Mouse (Mus musculus) hindbrain, embryonic 16.5 days (tissue): ENCODE data around the gene Cc2d2b. TPM values are rescaled to one million over a fixed set of nuclear protein-coding genes. Genes with fewer than 3 reads are reported as not detected.

ENCODE experiments used
- ATAC-seq: fragments of 200-750 bp; cut with Nextera tagmentation; 2 replicates; pipeline ENCODE4 v1.8.0; 2017; ENCODE audit warnings: moderate TSS enrichment, moderate library complexity
- H3K27ac ChIP-seq: fragments of 300-500 bp; sonication (generic); 2 replicates; pipeline ENCODE4 v1.5.1; 2014; ENCODE audit warnings: low read depth, mild to moderate bottlenecking, control low read depth, low read length, moderate library complexity
- H3K27me3 ChIP-seq: fragments of 300-500 bp; sonication (generic); replicated peaks from 2 replicates; pipeline ENCODE4 v1.6.1; 2014; ENCODE audit warnings: low read length; ENCODE audit not compliant: control insufficient read depth, insufficient read depth
- H3K36me3 ChIP-seq: fragments of 300-500 bp; sonication (generic); 2 replicates; pipeline ENCODE4 v1.6.1; 2014; ENCODE audit warnings: mild to moderate bottlenecking, low read length, moderate library complexity, mixed read lengths; ENCODE audit not compliant: control insufficient read depth, insufficient read depth
- H3K4me1 ChIP-seq: fragments of 300-500 bp; sonication (generic); 2 replicates; pipeline ENCODE4 v1.6.1; 2014; ENCODE audit warnings: low read depth, low read length; ENCODE audit not compliant: control insufficient read depth, insufficient read depth
- H3K4me2 ChIP-seq: fragments of 300-500 bp; sonication (generic); 2 replicates; pipeline ENCODE4 v1.6.1; 2014; ENCODE audit warnings: mild to moderate bottlenecking, low read length, control low read depth, moderate library complexity
- H3K4me3 ChIP-seq: fragments of 300-500 bp; sonication (generic); 2 replicates; pipeline ENCODE4 v1.5.1; 2014; ENCODE audit warnings: mild to moderate bottlenecking, low read length, control low read depth, moderate library complexity
- H3K9ac ChIP-seq: fragments of 300-500 bp; sonication (generic); 2 replicates; pipeline ENCODE4 v1.6.1; 2014; ENCODE audit warnings: low read depth, mild to moderate bottlenecking, control low read depth, low read length, moderate library complexity
- H3K9me3 ChIP-seq: fragments of 300-500 bp; sonication (generic); 2 replicates; pipeline ENCODE4 v1.6.1; 2014; ENCODE audit warnings: mild to moderate bottlenecking, low read length, moderate library complexity; ENCODE audit not compliant: control insufficient read depth
- WGBS: fragments of 180-500 bp; shearing (Covaris S2); extraction: QIAGEN DNeasy Blood & Tissue Kit; methylation state at CpG from one replicate; pipeline ENCODE4 v1.1.7; 2014; 5-methylcytosine and 5-hydroxymethylcytosine counted together
- polyA plus RNA-seq: library from polyadenylated mRNA; unstranded; fragments of >200 nt; fragmentation: Nextera tagmentation; extraction: Ambion mirVana; gene quantifications from 2 replicates; pipeline ENCODE4 v1.2.1, GENCODE M21; 2015

Gene Cc2d2b
- polyA plus RNA-seq, 1 experiment from 2014 or later, result 0.44 TPM

GRCm38 (mm10) chr19:40788004-40788714 lies 39.6 kb downstream of the Cc2d2b start:
- Histone ChIP-seq H3K27me3 (no peaks in the 10 kb centered on the region), H3K4me3 (no peak overlapping the region), H3K36me3 (no peaks in the 10 kb centered on the region), H3K9me3 (no peaks in the 10 kb centered on the region), H3K4me1 (no peaks in the 10 kb centered on the region), H3K4me2 (no peak overlapping the region), H3K27ac (no peak overlapping the region), H3K9ac (no peak overlapping the region)
- ATAC-seq, result no peak
- 74% methylated on average over 14 of the region's 15 CpGs for WGBS

- no peaks in the 10 kb centered on the region for H3K36me3 ChIP-seq
- H3K27me3 ChIP-seq, result no peaks in the 10 kb centered on the region
- H3K9me3 ChIP-seq, result no peaks in the 10 kb centered on the region
- no peak overlapping the region for H3K4me3 ChIP-seq
- no peak for ATAC-seq
- no peaks in the 10 kb centered on the region for H3K4me1 ChIP-seq
- no peak overlapping the region for H3K4me2 ChIP-seq
- H3K27ac ChIP-seq, result no peak overlapping the region
- 80% methylated on average over 2 of the region's 2 CpGs for WGBS
- H3K9ac ChIP-seq, result no peak overlapping the region
Observed at GRCm38 (mm10) chr19:40788715-40789084, 40.1 kb downstream of the Cc2d2b start.

GRCm38 (mm10) chr19:40805176-40805737 lies 56.7 kb downstream of the Cc2d2b start:
- no peak overlapping the region for H3K27ac ChIP-seq
- 43% methylated on average over 7 of the region's 7 CpGs for WGBS
- H3K36me3 ChIP-seq, result no peaks in the 10 kb centered on the region
- no peaks in the 10 kb centered on the region for H3K27me3 ChIP-seq
- ATAC-seq, result no peak
- H3K4me1 ChIP-seq, result no peaks in the 10 kb centered on the region
- H3K9me3 ChIP-seq, result no peaks in the 10 kb centered on the region
- H3K4me2 ChIP-seq, result no peak overlapping the region
- no peak overlapping the region for H3K9ac ChIP-seq
- no peak overlapping the region for H3K4me3 ChIP-seq

GRCm38 (mm10) chr19:40809858-40810257 lies 61.3 kb downstream of the Cc2d2b start:
- ATAC-seq, result no peak

DNA sequence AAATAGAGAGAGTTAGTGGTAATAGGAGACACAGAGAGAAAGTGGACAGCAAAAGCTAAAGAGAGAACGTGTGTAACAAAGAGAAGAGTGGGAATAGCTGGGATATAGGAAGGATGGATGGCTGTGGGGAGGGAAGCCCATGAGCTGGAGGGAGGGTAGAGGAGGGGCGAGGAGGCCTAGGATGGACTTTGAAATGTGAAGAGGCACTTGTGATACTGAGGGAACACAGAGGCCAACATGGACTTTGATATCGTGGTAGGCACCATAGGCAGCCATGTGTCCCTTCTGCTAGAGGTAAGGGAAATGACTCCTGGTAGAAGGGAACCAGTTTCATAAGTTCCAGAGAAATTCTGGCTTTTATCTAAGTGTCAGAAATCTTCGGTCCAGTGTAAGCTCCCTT lies 63.3 kb downstream of the Cc2d2b start:
- no peak overlapping the region for H3K4me3 ChIP-seq
- H3K9ac ChIP-seq, result no peak overlapping the region
- H3K27ac ChIP-seq, result no peak overlapping the region
- 74% methylated on average over 4 of the region's 4 CpGs for WGBS
- ATAC-seq, result no peak
- H3K27me3 ChIP-seq, result no peaks in the 10 kb centered on the region
- H3K4me2 ChIP-seq, result no peak overlapping the region
- H3K36me3 ChIP-seq, result no peaks in the 10 kb centered on the region
- H3K9me3 ChIP-seq, result no peaks in the 10 kb centered on the region
- H3K4me1 ChIP-seq, result no peaks in the 10 kb centered on the region

More at GRCm38 (mm10) chr19:40809858-40810257, 61.3 kb downstream of the Cc2d2b start:
- Histone ChIP-seq H3K9ac (no peak overlapping the region), H3K4me2 (no peak overlapping the region), H3K27ac (no peak overlapping the region), H3K27me3 (no peaks in the 10 kb centered on the region), H3K9me3 (no peaks in the 10 kb centered on the region), H3K4me3 (no peak overlapping the region), H3K36me3 (no peaks in the 10 kb centered on the region), H3K4me1 (no peaks in the 10 kb centered on the region)
- 74% methylated on average over 7 of the region's 7 CpGs for WGBS

DNA sequence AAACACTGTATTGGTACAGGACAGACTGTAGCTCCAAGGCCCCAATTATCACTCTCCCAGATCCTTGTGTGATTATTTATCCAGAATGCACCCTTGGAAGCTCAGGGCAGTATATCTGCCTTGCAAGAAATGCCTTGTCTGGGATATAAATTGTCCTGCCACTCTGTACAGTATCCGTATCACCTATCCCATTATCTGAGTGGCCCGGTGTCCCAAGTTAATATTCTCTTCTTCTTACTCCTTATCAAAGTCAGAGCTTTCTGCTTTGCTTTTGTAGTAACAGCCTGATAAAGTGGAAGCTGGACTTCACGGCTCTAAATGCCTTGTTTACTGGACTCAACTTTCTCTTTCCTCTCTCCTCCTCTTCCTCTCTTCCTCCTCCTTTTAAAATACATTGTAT lies 64.2 kb downstream of the Cc2d2b start:
- no peak for ATAC-seq
- no peaks in the 10 kb centered on the region for H3K9me3 ChIP-seq
- no peak overlapping the region for H3K4me2 ChIP-seq
- H3K27me3 ChIP-seq, result no peaks in the 10 kb centered on the region
- no peaks in the 10 kb centered on the region for H3K4me1 ChIP-seq
- 83% methylated on average over 3 of the region's 3 CpGs for WGBS
- no peak overlapping the region for H3K27ac ChIP-seq
- H3K9ac ChIP-seq, result no peak overlapping the region
- no peak overlapping the region for H3K4me3 ChIP-seq
- no peaks in the 10 kb centered on the region for H3K36me3 ChIP-seq

- no peak overlapping the region for H3K9ac ChIP-seq
- no peaks in the 10 kb centered on the region for H3K4me1 ChIP-seq
- no peaks in the 10 kb centered on the region for H3K36me3 ChIP-seq
- no peak overlapping the region for H3K27ac ChIP-seq
- H3K4me3 ChIP-seq, result no peak overlapping the region
- H3K9me3 ChIP-seq, result no peaks in the 10 kb centered on the region
- no peak for ATAC-seq
- WGBS, result 83% methylated on average over 14 of the region's 14 CpGs
- no peaks in the 10 kb centered on the region for H3K27me3 ChIP-seq
- H3K4me2 ChIP-seq, result no peak overlapping the region
Observed at GRCm38 (mm10) chr19:40813385-40813784, 64.8 kb downstream of the Cc2d2b start.

GRCm38 (mm10) chr19:40815645-40816183 lies 67.2 kb downstream of the Cc2d2b start:
- H3K36me3 ChIP-seq, result no peaks in the 10 kb centered on the region
- no peak overlapping the region for H3K4me2 ChIP-seq
- ATAC-seq, result no peak
- no peaks in the 10 kb centered on the region for H3K27me3 ChIP-seq
- H3K9me3 ChIP-seq, result no peaks in the 10 kb centered on the region
- H3K4me1 ChIP-seq, result no peaks in the 10 kb centered on the region
- WGBS, result 87% methylated on average over 7 of the region's 7 CpGs
- no peak overlapping the region for H3K4me3 ChIP-seq
- H3K27ac ChIP-seq, result no peak overlapping the region
- H3K9ac ChIP-seq, result no peak overlapping the region

GRCm38 (mm10) chr19:40817901-40818532 lies 69.5 kb downstream of the Cc2d2b start:
- WGBS, result 85% methylated on average over 6 of the region's 6 CpGs
- H3K9ac ChIP-seq, result no peak overlapping the region
- H3K27me3 ChIP-seq, result no peaks in the 10 kb centered on the region
- no peaks in the 10 kb centered on the region for H3K4me1 ChIP-seq
- no peak overlapping the region for H3K27ac ChIP-seq
- no peaks in the 10 kb centered on the region for H3K9me3 ChIP-seq
- H3K4me2 ChIP-seq, result no peak overlapping the region
- ATAC-seq, result no peak
- no peaks in the 10 kb centered on the region for H3K36me3 ChIP-seq
- no peak overlapping the region for H3K4me3 ChIP-seq
